Mouse (Mus musculus) myocyte (in vitro differentiated cells): ENCODE measurements around the gene Rhod.

Experiments used
- CEBPB ChIP-seq: IDR thresholded peaks from 2 replicates; pipeline ENCODE4 v1.6.1; 2011; ENCODE audit warnings: mild to moderate bottlenecking, moderate library complexity; ENCODE audit not compliant: poor library complexity, insufficient read depth, severe bottlenecking
- E2F4 ChIP-seq: IDR thresholded peaks from one replicate; pipeline ENCODE4 v1.6.1; 2011; ENCODE audit warnings: mild to moderate bottlenecking, control low read depth, moderate library complexity; ENCODE audit not compliant: insufficient read depth
- MAX ChIP-seq: IDR thresholded peaks from one replicate; pipeline ENCODE4 v1.6.1; 2011; ENCODE audit warnings: low read depth, mild to moderate bottlenecking, control low read depth
- MYOD1 ChIP-seq, 3 experiments: IDR thresholded peaks; one replicate each; pipeline ENCODE4 v1.6.1; 2011; ENCODE audit warnings: control low read depth in 2 of 3, low read depth in 2 of 3, mild to moderate bottlenecking in 2 of 3, moderate library complexity in 1 of 3; ENCODE audit not compliant: insufficient read length in 2 of 3, control insufficient read depth in 1 of 3
- POLR2A ChIP-seq: IDR thresholded peaks from one replicate; pipeline ENCODE4 v1.6.1; 2011; ENCODE audit warnings: low read depth, mild to moderate bottlenecking, control low read depth, moderate library complexity; ENCODE audit not compliant: insufficient read length
- TCF12 ChIP-seq: IDR thresholded peaks from one replicate; pipeline ENCODE4 v1.6.1; 2011; ENCODE audit warnings: mild to moderate bottlenecking, control low read depth; ENCODE audit not compliant: poor library complexity, insufficient read depth, severe bottlenecking
- TCF3 ChIP-seq: IDR thresholded peaks from one replicate; pipeline ENCODE4 v1.6.1; 2011; ENCODE audit warnings: low read depth, control low read depth; ENCODE audit not compliant: insufficient read length
- USF1 ChIP-seq: IDR thresholded peaks from one replicate; pipeline ENCODE4 v1.6.1; 2011; ENCODE audit warnings: low read depth, mild to moderate bottlenecking, control low read depth, moderate library complexity

- TF ChIP-seq TCF12 (no peak), USF1 (no peak), POLR2A (no peak), E2F4 (no peak), MYOD1 (IDR thresholded peaks at IDR 0.05; ENCODE audit: control insufficient read depth in 1 of 3, insufficient read length in 2 of 3, low read depth in 2 of 3) (no peak), MAX (no peak), TCF3 (no peak), CEBPB (no peak)
Observed at GRCm38 (mm10) chr19:4430091-4430620, 9.1 kb downstream of the Rhod start.
